Mouse (Mus musculus) cerebellum, postnatal 10 days (tissue): Measurements from ENCODE around the gene Slc4a8.
"Not testable (repeated sequence)": the region's sequence is repeated elsewhere in the genome, so short reads cannot be mapped to it uniquely, and the experiment has no call there.

ENCODE experiments used
- DNase-seq, 2 experiments: peaks; one replicate each; pipeline ENCODE4 v3.0.0; 2021; ENCODE audit warnings: mixed read lengths in 2 of 2

The Slc4a8 gene

GRCm38 (mm10) chr15:100746478-100747120 lies 14.9 kb upstream of the Slc4a8 start:
- DNase-seq, result no peak

- no peak for DNase-seq
Observed at GRCm38 (mm10) chr15:100747121-100747963, 14.2 kb upstream of the Slc4a8 start.

GRCm38 (mm10) chr15:100748584-100748983 lies 13.0 kb upstream of the Slc4a8 start:
- DNase-seq, result no peak

- no peak for DNase-seq
Observed at GRCm38 (mm10) chr15:100749751-100750538, 11.6 kb upstream of the Slc4a8 start.

GRCm38 (mm10) chr15:100752439-100752838 lies 9.1 kb upstream of the Slc4a8 start:
- DNase-seq, result no peak

- DNase-seq, result no peak
Observed at GRCm38 (mm10) chr15:100753045-100753444, 8.5 kb upstream of the Slc4a8 start.

- no peak for DNase-seq
Observed at GRCm38 (mm10) chr15:100754041-100754440, 7.5 kb upstream of the Slc4a8 start.

- peak; percentile 64 to 66 for DNase-seq
Observed at GRCm38 (mm10) chr15:100754805-100755497, 6.6 kb upstream of the Slc4a8 start.

- no peak for DNase-seq
Observed at GRCm38 (mm10) chr15:100755498-100755859, 6.1 kb upstream of the Slc4a8 start.

- peak; percentile 54 to 67 for DNase-seq
Observed at GRCm38 (mm10) chr15:100755881-100756624, 5.5 kb upstream of the Slc4a8 start.

- peak; percentile 79 to 82 for DNase-seq
Observed at GRCm38 (mm10) chr15:100757527-100757978, 4.0 kb upstream of the Slc4a8 start.

- DNase-seq, result no peak
Observed at GRCm38 (mm10) chr15:100759286-100759685, 2.3 kb upstream of the Slc4a8 start.

- DNase-seq, result no peak
Observed at GRCm38 (mm10) chr15:100761036-100761418, 520 bp upstream of the Slc4a8 start.

GRCm38 (mm10) chr15:100762649-100763048 lies 1.1 kb downstream of the Slc4a8 start:
- DNase-seq, result peak in 1 of 2 experiments; percentile 34

- no peak for DNase-seq
Observed at GRCm38 (mm10) chr15:100764163-100764951, 2.8 kb downstream of the Slc4a8 start.

GRCm38 (mm10) chr15:100766826-100767225 lies 5.3 kb downstream of the Slc4a8 start:
- DNase-seq, result no peak

- DNase-seq, result no peak
Observed at GRCm38 (mm10) chr15:100767851-100768250, 6.3 kb downstream of the Slc4a8 start.

GRCm38 (mm10) chr15:100769023-100769422 lies 7.5 kb downstream of the Slc4a8 start:
- not testable (repeated sequence) for DNase-seq

- no peak for DNase-seq
Observed at GRCm38 (mm10) chr15:100770338-100770737, 8.8 kb downstream of the Slc4a8 start.

GRCm38 (mm10) chr15:100772685-100773084 lies 11.1 kb downstream of the Slc4a8 start:
- DNase-seq, result no peak

- not testable (repeated sequence) for DNase-seq
Observed at GRCm38 (mm10) chr15:100773859-100774258, 12.3 kb downstream of the Slc4a8 start.
